Mouse (Mus musculus) CH12.LX (cell line): Measurements from ENCODE around the gene Tial1.

Experiments used
- CHD1 ChIP-seq: IDR thresholded peaks from 2 replicates; pipeline ENCODE4 v1.6.1; 2012; ENCODE audit warnings: low read depth, low read length, improper control_type of control experiment, inconsistent platforms
- CTCF ChIP-seq, 2 experiments: IDR thresholded peaks in 1 of 2; conservative IDR thresholded peaks in 1 of 2; 2 replicates each; pipeline ENCODE4 v1.5.1; 2011 to 2012; ENCODE audit warnings: low read depth in 2 of 2, low read length in 2 of 2, improper control_type of control experiment in 1 of 2, inconsistent platforms in 1 of 2, mild to moderate bottlenecking in 1 of 2, moderate library complexity in 1 of 2
- E2F4 ChIP-seq: IDR thresholded peaks from 2 replicates; pipeline ENCODE4 v1.6.1; 2011; ENCODE audit warnings: low read depth, low read length, improper control_type of control experiment; ENCODE audit not compliant: insufficient replicate concordance
- EP300 ChIP-seq: IDR thresholded peaks from 2 replicates; pipeline ENCODE4 v1.6.1; 2011; ENCODE audit warnings: low read length, improper control_type of control experiment
- GABPA ChIP-seq: IDR thresholded peaks from 2 replicates; pipeline ENCODE4 v1.6.1; 2012; ENCODE audit warnings: low read depth, low read length, improper control_type of control experiment, inconsistent platforms; ENCODE audit not compliant: insufficient replicate concordance
- MXI1 ChIP-seq: IDR thresholded peaks from 2 replicates; pipeline ENCODE4 v1.6.1; 2011; ENCODE audit warnings: mild to moderate bottlenecking, low read depth, low read length, improper control_type of control experiment
- POLR2A ChIP-seq: IDR thresholded peaks from 2 replicates; pipeline ENCODE4 v1.6.1; 2011; ENCODE audit warnings: low read depth, mild to moderate bottlenecking, improper control_type of control experiment, low read length
- TCF12 ChIP-seq: IDR thresholded peaks from 2 replicates; pipeline ENCODE4 v1.6.1; 2014; ENCODE audit warnings: low read depth, mild to moderate bottlenecking, inconsistent platforms, low read length, improper control_type of control experiment
- USF2 ChIP-seq: conservative IDR thresholded peaks from 2 replicates; pipeline ENCODE4 v1.6.1; 2011; ENCODE audit warnings: low read depth, low read length, improper control_type of control experiment
- ZC3H11A ChIP-seq: IDR thresholded peaks from 2 replicates; pipeline ENCODE4 v1.6.1; 2012; ENCODE audit warnings: low read depth, mild to moderate bottlenecking, inconsistent platforms, low read length, improper control_type of control experiment

DNA sequence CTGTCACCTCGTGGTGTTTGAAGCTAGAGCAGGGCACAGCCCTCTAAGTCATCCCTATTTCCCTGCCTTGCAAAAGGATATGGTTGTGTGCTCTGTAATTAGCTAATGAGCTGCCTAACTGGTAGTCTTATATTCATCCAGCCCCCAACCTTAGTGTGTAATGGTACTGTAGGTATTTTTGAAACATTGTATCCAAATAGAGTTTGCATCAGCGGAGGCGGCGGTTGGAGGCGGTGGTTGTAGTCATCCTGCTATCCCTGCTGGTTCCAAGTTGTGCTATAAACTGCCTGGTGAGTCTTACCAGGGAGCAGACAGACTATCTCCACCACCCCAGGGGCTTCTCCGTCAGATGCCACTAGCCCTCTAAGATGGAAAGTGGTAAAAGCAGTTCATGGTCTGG lies 42.6 kb upstream of the Tial1 start:
- no peak for TF ChIP-seq TCF12
- no peak for TF ChIP-seq MXI1
- no peak for TF ChIP-seq CTCF (conservative IDR thresholded peaks at IDR 0.05 in 1 of 2, IDR thresholded peaks at IDR 0.05 in 1 of 2; ENCODE audit: low read depth in 2 of 2, low read length in 2 of 2)
- no peak for TF ChIP-seq GABPA
- no peak for TF ChIP-seq EP300
- TF ChIP-seq ZC3H11A = no peak
- no peak for TF ChIP-seq E2F4
- no peak for TF ChIP-seq CHD1
- no peak for TF ChIP-seq POLR2A
- no peak for TF ChIP-seq USF2
